Comparison of ENCODE assay signal across 30 mouse cellular contexts in the genomic region with DNA sequence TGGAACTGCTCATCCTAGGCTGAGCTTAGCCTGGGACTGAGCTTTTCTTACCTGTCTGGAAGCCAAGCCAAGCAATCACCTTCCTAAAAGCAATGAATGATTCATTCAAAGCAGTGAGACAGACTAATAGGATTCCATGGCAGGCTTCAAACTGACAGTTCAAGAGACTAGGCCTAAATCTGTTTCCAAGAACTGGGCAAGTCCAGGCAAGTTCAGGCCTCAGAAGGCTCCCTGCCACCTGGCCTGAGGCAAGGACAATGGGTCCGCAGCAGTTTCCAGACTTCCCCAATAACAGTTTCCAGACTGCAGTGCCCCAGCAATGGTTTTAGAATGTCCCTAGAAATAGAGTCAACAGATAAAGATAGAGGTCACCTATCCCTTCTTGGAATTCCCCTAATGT.
"Had no signal": no experiment of that assay in that cellular context is flagged by ENCODE, and none has a peak within 500 bp of the region (broad histone marks: within the 10 kb centered on the region; RNA-seq: fewer than 3 reads in every experiment).

No protein-coding gene starts in this region.

- H3K4me2 ChIP-seq: limb, embryonic 12.5 days; limb, embryonic 13.5 days; limb, embryonic 15.5 days; liver, embryonic 11.5 days; liver, embryonic 12.5 days; liver, embryonic 13.5 days; liver, embryonic 15.5 days; lung, embryonic 14.5 days; lung, embryonic 15.5 days; midbrain, embryonic 11.5 days; midbrain, embryonic 12.5 days; midbrain, embryonic 13.5 days; midbrain, embryonic 15.5 days; neural tube, embryonic 12.5 days had no signal

- H3K27me3 ChIP-seq: limb, embryonic 13.5 days; limb, embryonic 15.5 days; liver, embryonic 12.5 days; liver, embryonic 13.5 days; liver, embryonic 15.5 days; lung, embryonic 15.5 days; megakaryocyte, embryonic 14.5 days; midbrain, embryonic 12.5 days; midbrain, embryonic 13.5 days; midbrain, embryonic 15.5 days; neural tube, embryonic 12.5 days had no signal

- H3K4me1 ChIP-seq: liver, embryonic 12.5 days; liver, embryonic 13.5 days; liver, embryonic 15.5 days; lung, embryonic 15.5 days; megakaryocyte, embryonic 14.5 days; midbrain, embryonic 15.5 days had no signal

- H3K27ac ChIP-seq: limb, embryonic 10.5 days; limb, embryonic 12.5 days; limb, embryonic 13.5 days; limb, embryonic 15.5 days; liver, embryonic 12.5 days; liver, embryonic 13.5 days; liver, embryonic 14.5 days; liver, embryonic 15.5 days; lung, embryonic 15.5 days; macrophage; midbrain, embryonic 10.5 days; midbrain, embryonic 12.5 days; midbrain, embryonic 13.5 days; midbrain, embryonic 15.5 days; neural tube, embryonic 12.5 days had no signal

- H3K36me3 ChIP-seq: limb, embryonic 10.5 days; limb, embryonic 12.5 days; limb, embryonic 13.5 days; limb, embryonic 15.5 days; liver, embryonic 12.5 days; liver, embryonic 13.5 days; liver, embryonic 15.5 days; lung, embryonic 15.5 days; midbrain, embryonic 10.5 days; midbrain, embryonic 12.5 days; midbrain, embryonic 13.5 days; midbrain, embryonic 15.5 days; neural tube, embryonic 12.5 days had no signal

- H3K4me3 ChIP-seq: limb, embryonic 10.5 days; limb, embryonic 12.5 days; limb, embryonic 13.5 days; limb, embryonic 15.5 days; liver, embryonic 12.5 days; liver, embryonic 13.5 days; liver, embryonic 15.5 days; lung, embryonic 15.5 days; megakaryocyte, embryonic 14.5 days; midbrain, embryonic 10.5 days; midbrain, embryonic 12.5 days; midbrain, embryonic 13.5 days; midbrain, embryonic 15.5 days; myocyte; neural tube, embryonic 12.5 days had no signal

- H3K9me3 ChIP-seq: limb, embryonic 10.5 days; limb, embryonic 12.5 days; limb, embryonic 13.5 days; limb, embryonic 15.5 days; liver, embryonic 12.5 days; liver, embryonic 13.5 days; liver, embryonic 15.5 days; lung, embryonic 15.5 days; midbrain, embryonic 10.5 days; midbrain, embryonic 12.5 days; midbrain, embryonic 13.5 days; midbrain, embryonic 15.5 days; neural tube, embryonic 12.5 days had no signal

- DNase-seq: left cerebral cortex, postnatal 4 days; liver; liver, embryonic 13.5 days; liver, postnatal 0 days; lung, adult 18-20 months; lung, adult 2 months; lung, embryonic 14.5 days; lung, postnatal 10 days; lung, postnatal 14 days; lung, postnatal 36 days; lung, postnatal 4 days; midbrain, embryonic 14.5 days had no signal

- H3K9ac ChIP-seq: limb, embryonic 12.5 days; limb, embryonic 13.5 days; limb, embryonic 15.5 days; liver, embryonic 12.5 days; liver, embryonic 13.5 days; liver, embryonic 14.5 days; liver, embryonic 15.5 days; liver, postnatal 0 days; lung, embryonic 14.5 days; lung, embryonic 15.5 days; midbrain, embryonic 12.5 days; midbrain, embryonic 13.5 days; midbrain, embryonic 15.5 days; neural tube, embryonic 12.5 days had no signal
